Mouse (Mus musculus): ENCODE measurements around the gene Tigar. TPM values are rescaled to one million over a fixed set of nuclear protein-coding genes. Genes with fewer than 3 reads are reported as not detected.

Tigar gene
- polyA plus RNA-seq, 1 experiment from 2014 or later = 7.2 TPM

DNA sequence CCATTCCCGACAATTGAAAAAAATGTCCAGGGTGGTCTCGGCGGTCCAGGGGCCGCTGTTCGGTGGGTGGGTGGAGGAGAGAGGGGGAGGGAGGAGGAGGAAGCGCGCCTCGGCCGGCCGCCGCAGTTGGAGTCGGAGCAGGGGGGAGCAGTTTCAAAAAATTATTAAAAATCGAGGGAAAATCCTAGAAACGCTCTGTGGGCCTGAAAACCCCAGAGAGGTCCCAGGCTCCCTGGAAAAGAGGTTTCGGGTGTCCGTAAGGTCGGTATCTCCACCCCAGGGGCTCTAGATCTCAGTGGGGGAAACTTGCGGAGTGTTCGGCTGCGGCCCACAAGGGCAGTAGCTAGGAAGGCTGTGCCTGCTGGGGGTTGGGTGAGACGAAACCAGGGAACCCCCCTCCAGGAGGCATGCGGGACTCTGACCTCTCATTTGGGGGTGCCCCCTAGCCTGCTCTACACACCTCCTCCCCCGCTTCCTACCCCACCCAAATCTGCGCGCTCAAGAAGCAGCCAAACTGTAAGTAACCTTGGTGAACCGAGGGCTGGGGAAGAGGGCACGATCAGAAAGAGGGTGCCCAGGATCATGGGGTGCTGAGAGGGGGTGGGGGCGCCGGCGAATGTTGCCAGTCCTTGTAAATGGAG, 40.1 kb upstream of the Tigar start:
- Histone ChIP-seq H3K27me3 (peaks cover 59% of the 10 kb centered on the region), H3K4me3 (peak overlapping the region; percentile 47), H3K9me3 (no peaks in the 10 kb centered on the region), H3K36me3 (no peaks in the 10 kb centered on the region), H3K27ac (no peak overlapping the region), H3K9ac (peak overlapping the region; percentile 77), H3K4me1 (replicated peaks) (peaks cover 60% of the 10 kb centered on the region), H3K4me2 (peak overlapping the region; percentile 74)
- under 1% methylated on average over 30 of the region's 30 CpGs for WGBS
- ATAC-seq (ENCODE audit: low FRiP score) = no peak

DNA sequence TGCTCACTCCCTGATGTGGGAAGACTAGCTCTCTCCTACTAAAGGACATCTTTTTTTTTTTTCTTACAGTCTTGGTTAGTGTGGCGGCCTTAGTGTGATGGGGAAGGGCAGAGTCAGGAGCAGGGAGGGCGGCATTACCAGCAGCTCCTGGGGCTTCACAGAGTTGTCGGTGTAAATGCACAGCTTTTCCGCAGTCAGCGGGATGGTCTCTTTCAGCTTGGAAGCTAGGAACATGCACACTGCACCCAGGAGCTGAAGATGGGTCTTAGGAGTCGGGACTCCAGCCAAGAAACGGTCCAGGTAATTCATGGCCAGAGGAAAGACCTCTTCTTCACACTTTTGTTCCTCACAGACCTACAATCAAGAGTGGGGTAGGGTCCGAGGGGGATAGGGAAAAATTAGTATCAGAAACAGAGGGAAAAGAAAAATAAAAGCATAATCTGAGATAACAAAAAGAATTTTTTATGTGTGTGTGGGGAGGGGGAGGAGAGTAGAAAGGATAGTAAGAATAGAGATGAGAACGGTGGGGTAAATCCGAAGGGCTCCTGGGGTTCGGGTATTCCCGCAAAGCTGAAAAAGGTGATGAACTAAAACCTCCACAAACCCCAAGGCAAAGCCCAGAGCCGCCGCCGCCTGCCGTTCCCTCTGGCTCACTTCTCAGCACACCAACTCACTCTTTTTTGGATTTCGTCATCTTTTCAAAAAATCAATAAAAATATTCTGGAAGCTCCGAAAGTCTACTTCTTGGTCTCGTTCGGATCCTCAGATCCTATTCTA, 39.4 kb upstream of the Tigar start:
- no peaks in the 10 kb centered on the region for H3K9me3 ChIP-seq
- no peak overlapping the region for H3K27ac ChIP-seq
- H3K4me2 ChIP-seq = peak overlapping the region; percentile 74
- 3% methylated on average over 20 of the region's 20 CpGs for WGBS
- peak overlapping the region; percentile 77 for H3K9ac ChIP-seq
- no peaks in the 10 kb centered on the region for H3K36me3 ChIP-seq
- no peak for ATAC-seq (ENCODE audit: low FRiP score)
- H3K4me1 ChIP-seq (replicated peaks) = peaks cover 53% of the 10 kb centered on the region
- H3K27me3 ChIP-seq = peaks cover 52% of the 10 kb centered on the region
- peak overlapping the region; percentile 47 for H3K4me3 ChIP-seq

DNA sequence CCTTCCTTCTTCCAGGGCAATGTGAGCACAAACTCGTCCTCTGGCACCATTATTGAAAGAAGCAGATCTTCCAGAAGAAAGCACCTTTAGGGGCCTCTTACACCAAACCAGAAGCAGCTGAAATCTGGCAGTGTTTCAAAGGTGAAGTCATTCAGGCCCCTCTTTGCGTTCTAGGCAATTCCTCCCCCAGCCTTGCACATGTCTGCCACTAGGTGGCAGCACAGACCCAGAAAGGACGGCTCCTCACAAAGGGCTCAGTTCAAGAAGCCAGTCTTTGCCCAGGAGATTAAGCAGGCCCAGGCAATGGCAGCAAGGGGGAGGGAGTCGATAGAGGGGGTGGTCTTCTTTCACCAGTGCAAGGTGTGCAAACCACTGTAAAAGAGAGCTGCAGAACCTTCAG, 38.3 kb upstream of the Tigar start:
- Histone ChIP-seq H3K4me1 (replicated peaks) (peaks cover 42% of the 10 kb centered on the region), H3K9ac (no peak overlapping the region), H3K36me3 (no peaks in the 10 kb centered on the region), H3K4me2 (no peak overlapping the region), H3K27ac (no peak overlapping the region), H3K27me3 (peaks cover 42% of the 10 kb centered on the region), H3K4me3 (no peak overlapping the region), H3K9me3 (no peaks in the 10 kb centered on the region)
- ATAC-seq (ENCODE audit: low FRiP score) = 0 out of 2 replicates have a peak, but pooled peaks have one; percentile 6
- under 1% methylated on average over 4 of the region's 4 CpGs for WGBS

DNA sequence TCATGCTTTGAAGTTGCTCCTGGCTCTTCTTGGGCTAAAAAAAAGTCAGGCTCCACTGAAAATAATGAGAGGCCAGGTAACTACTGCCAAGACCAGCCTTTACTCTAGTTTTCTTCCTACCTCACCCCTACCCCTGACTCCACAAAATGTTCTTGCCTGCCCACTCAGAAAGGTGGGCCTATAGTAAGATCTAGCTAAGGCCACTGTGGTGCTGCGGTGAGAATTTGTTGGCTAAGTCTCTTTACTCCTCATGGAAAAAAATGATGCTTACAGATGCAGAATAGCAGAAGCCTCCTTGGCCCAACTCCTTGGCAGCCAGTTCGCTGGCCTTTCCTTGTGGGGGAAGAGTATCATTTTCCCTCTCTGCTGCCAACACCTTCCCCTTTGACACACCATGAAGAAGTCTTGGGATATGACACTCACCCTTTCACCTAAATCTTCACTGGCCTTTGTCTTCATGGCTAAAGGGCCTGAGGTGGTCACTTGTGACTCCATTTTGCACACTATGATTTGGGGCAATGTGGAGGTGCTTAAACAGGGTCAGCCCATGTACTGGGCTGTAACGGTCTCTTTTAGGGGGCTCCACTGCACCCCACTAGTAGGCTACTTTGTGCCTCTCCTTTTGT, 37.1 kb upstream of the Tigar start:
- Histone ChIP-seq H3K27ac (no peak overlapping the region), H3K4me2 (no peak overlapping the region), H3K9me3 (no peaks in the 10 kb centered on the region), H3K4me1 (replicated peaks) (peaks cover 30% of the 10 kb centered on the region), H3K36me3 (no peaks in the 10 kb centered on the region), H3K9ac (no peak overlapping the region), H3K4me3 (no peak overlapping the region), H3K27me3 (peaks cover 29% of the 10 kb centered on the region)
- 89% methylated on average over 3 of the region's 3 CpGs for WGBS
- ATAC-seq (ENCODE audit: low FRiP score) = no peak

DNA sequence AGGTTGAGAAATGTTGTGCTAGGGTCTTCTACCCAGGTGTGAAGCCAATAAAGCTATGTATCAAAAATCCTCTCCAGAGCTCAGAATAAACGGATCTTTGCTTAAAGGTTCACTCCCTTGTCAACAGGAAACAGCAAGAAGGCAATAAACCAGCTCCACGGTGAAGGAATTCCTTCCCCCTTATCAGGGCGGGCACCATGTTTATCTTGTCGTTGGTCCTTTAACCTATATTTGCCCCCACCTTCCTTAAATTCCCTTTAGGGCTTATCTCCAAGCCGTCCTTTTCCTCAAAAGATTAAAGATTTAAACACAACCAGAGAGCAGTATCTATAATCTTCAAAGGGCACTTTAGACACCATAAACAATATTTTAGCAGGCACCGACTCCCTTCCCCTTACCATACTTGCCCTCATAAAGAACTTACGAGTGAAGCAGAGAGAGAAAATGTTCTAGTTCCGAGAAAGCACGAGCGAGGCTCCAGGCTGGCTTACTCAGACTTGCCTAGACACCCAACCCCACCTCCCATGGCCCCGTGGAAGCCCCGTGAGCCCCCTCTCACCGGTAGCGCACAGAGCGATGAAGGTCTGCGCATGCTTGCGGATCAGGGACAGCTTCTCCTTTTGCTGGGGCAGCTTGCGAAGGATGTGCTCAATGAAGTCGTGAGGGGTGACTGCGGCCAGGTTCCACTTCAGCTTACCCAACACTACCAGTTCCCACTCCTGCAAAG, 36.3 kb upstream of the Tigar start:
- no peak overlapping the region for H3K9ac ChIP-seq
- no peaks in the 10 kb centered on the region for H3K9me3 ChIP-seq
- peaks cover 23% of the 10 kb centered on the region for H3K27me3 ChIP-seq
- H3K27ac ChIP-seq = no peak overlapping the region
- no peak for ATAC-seq (ENCODE audit: low FRiP score)
- H3K4me1 ChIP-seq (replicated peaks) = peaks cover 22% of the 10 kb centered on the region
- H3K36me3 ChIP-seq = no peaks in the 10 kb centered on the region
- no peak overlapping the region for H3K4me3 ChIP-seq
- WGBS = 86% methylated on average over 20 of the region's 20 CpGs
- no peak overlapping the region for H3K4me2 ChIP-seq

DNA sequence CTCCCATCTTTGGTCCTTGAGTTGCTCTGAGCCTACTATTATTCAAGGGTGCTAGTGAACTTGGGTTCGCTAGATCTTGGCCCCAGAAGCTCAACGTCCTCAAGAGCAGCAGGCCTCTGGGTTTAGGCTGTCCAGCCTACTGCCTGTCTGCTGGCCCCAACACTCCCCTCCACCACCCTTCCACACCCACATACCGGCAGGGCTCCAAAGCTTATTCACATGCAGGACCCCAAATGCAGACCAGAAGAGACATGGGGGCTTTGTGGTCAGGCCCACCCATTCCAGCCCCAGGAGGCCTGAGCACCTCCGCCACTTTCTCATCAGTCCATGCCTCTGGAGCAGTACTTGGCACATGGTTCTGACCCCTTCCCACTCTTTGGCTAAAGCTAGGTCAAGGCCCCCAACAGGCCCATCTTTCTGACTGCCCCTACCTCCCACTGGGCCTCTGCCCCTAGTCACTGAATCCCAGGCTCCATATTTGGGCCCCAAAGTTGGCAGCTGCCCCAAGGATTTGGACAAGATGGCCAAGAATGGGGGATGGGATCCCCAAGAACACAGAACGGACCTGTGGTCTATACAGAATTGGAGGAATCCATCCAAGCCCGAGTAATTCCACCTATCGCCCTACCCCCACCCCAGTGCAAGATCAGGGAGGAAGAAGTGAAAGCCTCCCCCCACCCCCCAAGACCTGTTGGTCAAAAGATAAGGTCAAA, 34.4 kb upstream of the Tigar start:
- no peak overlapping the region for H3K4me3 ChIP-seq
- WGBS = 76% methylated on average over 7 of the region's 7 CpGs
- H3K4me2 ChIP-seq = no peak overlapping the region
- no peaks in the 10 kb centered on the region for H3K36me3 ChIP-seq
- no peak overlapping the region for H3K9ac ChIP-seq
- H3K27ac ChIP-seq = no peak overlapping the region
- H3K4me1 ChIP-seq (replicated peaks) = 0 out of 2 replicates have a peak, but pooled peaks cover 3% of the 10 kb centered on the region
- no peaks in the 10 kb centered on the region for H3K9me3 ChIP-seq
- ATAC-seq (ENCODE audit: low FRiP score) = no peak
- H3K27me3 ChIP-seq = peaks cover 8% of the 10 kb centered on the region

DNA sequence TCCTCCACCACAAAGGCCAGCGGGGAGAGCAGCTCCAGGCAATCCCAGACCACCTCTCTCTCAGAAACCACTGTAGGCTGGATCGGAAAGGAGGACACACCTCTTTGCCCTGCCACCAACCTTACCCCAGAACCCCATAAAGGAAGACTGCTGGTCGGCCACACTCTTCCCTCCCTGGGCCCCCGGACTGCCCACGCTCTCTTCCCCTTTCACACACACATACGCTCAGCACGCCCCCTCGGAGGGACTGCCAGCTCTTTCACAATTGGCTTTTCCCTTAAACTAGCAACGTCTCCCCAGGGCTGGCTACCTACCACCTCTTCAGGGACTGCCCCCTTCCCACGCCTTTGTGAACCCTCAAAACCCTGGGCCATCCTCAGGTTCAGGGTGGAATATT, 33.8 kb upstream of the Tigar start:
- no peaks in the 10 kb centered on the region for H3K9me3 ChIP-seq
- ATAC-seq (ENCODE audit: low FRiP score) = no peak
- WGBS = 80% methylated on average over 10 of the region's 10 CpGs
- no peaks in the 10 kb centered on the region for H3K4me1 ChIP-seq (replicated peaks)
- peaks cover 2% of the 10 kb centered on the region; the same call in 1 of the 2 replicates for H3K27me3 ChIP-seq
- no peak overlapping the region for H3K4me2 ChIP-seq
- H3K9ac ChIP-seq = no peak overlapping the region
- H3K4me3 ChIP-seq = no peak overlapping the region
- H3K36me3 ChIP-seq = no peaks in the 10 kb centered on the region
- H3K27ac ChIP-seq = no peak overlapping the region

DNA sequence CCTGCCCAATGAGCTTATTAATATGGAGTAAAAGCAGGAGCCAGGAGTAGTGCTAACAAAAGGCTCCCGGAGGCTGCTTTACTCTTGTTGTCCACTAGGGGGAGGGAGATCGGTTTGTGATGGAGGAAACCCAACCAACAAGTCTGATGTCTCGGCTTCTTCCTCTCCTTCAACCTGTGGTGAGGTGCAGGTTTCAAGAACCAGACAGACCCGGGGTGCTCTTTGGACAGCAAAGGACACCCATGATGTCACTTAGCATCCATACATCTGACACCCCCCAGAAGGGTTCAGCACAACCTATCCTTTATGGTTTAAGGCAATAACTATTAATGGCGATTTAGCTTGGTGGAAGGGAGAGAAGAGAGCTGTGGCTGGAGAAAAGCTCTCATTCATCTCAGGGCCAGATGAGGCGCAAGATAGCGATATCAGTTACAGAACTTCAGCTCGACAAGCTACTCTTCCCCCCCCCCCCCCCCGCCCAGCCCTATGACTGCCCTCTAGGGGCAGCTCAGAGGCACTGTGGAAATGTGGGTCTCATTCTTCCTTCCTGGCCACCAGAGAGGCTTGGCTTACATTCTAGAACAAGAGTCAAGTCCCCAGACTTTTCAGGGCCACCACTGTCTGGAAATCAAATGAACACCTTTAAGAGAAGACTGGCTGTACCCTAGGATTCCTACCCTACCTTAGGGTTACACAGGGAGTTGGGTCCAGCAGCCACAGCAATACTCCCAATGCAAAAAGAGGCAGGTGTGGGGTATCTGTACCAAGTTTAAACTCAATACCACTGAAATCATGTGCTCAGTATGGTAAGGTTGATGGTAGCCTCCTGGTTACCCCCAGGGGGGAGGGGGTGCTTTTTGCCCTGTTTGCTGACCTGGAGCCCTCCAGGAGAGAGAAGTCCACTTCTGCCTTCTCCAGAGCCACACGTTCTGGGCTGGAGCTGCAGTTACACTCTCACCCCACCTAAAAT, 33.1 kb upstream of the Tigar start:
- WGBS = 23% methylated on average over 10 of the region's 10 CpGs
- H3K4me2 ChIP-seq = 0 out of 2 replicates have a peak overlapping the region, but pooled peaks have one; percentile 33
- peak; percentile 25 for ATAC-seq (ENCODE audit: low FRiP score)

DNA sequence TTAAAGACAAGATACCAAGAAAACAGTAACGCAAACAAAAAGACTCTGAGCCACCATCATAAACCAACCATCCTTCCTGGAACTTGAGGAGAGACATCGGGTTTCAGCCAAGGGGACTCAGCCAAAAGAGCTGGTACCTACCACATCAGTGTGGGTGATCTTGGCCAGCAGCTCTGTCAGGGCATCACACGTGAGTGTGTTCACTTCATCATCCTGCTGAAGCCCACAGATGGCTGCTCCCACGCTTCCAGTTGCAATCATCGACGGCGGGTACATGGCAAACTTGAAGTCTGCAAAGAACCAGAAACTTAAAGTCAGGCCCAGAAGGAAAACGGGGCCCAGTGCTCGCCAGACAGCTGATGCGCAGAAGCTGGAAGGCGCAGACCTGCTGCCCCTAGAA, 29.6 kb upstream of the Tigar start:
- no peak overlapping the region for H3K9ac ChIP-seq
- 92% methylated on average over 11 of the region's 11 CpGs for WGBS
- no peak for ATAC-seq (ENCODE audit: low FRiP score)

More for the DNA sequence above, 33.1 kb upstream of the Tigar start:
- Histone ChIP-seq H3K36me3 (no peaks in the 10 kb centered on the region), H3K9ac (no peak overlapping the region), H3K9me3 (no peaks in the 10 kb centered on the region), H3K4me3 (no peak overlapping the region), H3K4me1 (replicated peaks) (no peaks in the 10 kb centered on the region), H3K27ac (no peak overlapping the region), H3K27me3 (no peaks in the 10 kb centered on the region)

DNA sequence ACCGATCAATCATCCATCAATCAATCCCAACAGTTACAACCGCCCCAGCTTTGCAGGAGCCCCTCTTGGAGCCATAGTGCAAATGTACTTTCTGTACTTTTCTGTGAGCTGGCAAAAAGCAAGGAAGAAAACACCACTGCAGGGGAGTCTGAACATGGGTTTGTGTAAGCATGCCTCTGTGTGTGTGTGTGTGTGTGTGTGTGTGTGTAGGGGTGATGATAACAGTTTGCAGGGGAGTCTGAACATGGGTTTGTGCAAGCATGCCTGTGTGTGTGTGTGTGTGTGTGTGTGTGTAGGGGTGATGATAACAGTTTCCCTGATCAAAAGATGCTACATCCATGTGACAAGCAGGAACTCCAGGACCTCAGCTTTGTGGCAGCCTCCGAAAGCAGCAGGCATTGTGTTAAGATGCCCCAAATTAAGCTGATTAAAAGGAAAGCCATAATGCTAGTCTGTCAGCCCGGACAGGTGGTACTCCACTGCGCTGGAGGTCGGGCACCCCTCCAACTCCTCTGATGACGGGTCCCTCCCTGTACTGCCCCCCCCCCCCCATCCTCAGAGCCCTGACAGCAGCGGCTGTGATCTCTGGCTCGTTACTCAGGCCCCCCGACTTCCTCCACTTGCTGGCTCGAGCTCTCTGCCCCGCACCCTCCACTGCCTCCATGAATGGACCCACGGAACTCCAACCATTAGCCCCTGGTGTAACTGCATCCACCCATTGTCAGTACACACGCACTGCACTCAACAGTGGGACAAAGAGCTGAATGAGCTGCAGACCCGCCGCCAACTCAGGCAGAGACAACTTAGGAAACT, 24.3 kb upstream of the Tigar start:
- Histone ChIP-seq H3K27ac (no peak overlapping the region), H3K36me3 (no peaks in the 10 kb centered on the region), H3K4me2 (peak overlapping the region; percentile 35), H3K27me3 (no peaks in the 10 kb centered on the region), H3K9me3 (no peaks in the 10 kb centered on the region), H3K4me3 (peak overlapping the region; percentile 4; the same call in 1 of the 2 replicates), H3K4me1 (replicated peaks) (peaks cover 20% of the 10 kb centered on the region; the same call in 1 of the 2 replicates), H3K9ac (no peak overlapping the region)
- ATAC-seq (ENCODE audit: low FRiP score) = peak; percentile 90
- 28% methylated on average over 16 of the region's 16 CpGs for WGBS

More for the DNA sequence above, 29.6 kb upstream of the Tigar start:
- Histone ChIP-seq H3K36me3 (no peaks in the 10 kb centered on the region), H3K9me3 (no peaks in the 10 kb centered on the region), H3K4me1 (replicated peaks) (peaks cover 5% of the 10 kb centered on the region; the same call in 1 of the 2 replicates), H3K4me2 (no peak overlapping the region), H3K27ac (no peak overlapping the region), H3K4me3 (no peak overlapping the region), H3K27me3 (no peaks in the 10 kb centered on the region)
